Comparison of ENCODE assay signal across 17 mouse cellular contexts in the genomic region with DNA sequence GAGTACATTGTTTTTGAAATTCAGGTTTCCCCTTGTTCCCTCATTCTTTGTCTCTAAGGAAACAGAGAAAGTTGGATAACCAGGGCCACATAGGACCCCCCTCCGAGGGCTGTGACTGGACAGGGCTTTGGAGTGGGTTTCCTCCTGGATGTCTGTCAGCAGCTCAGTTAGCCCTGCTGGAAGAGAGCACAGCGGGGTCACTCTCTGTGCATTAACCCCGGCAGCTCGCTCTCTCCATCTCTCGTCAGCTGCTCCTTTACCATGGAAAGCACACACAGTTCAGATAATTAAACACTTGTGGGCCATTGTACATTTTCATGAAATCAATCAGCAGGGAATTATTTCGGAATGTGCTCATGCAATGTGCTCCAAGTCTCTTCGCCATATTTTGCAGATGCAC. TPM values are rescaled to one million over a fixed set of nuclear protein-coding genes. Genes with fewer than 3 reads are reported as not detected.
DNase-seq lines count a peak whose midpoint lies in the region; ATAC-seq and TF ChIP-seq lines count a peak whose summit lies in the region.
"Had no signal": no experiment of that assay in that cellular context is flagged by ENCODE, and none has a peak within 500 bp of the region (broad histone marks: within the 10 kb centered on the region; RNA-seq: fewer than 3 reads in every experiment).

No protein-coding gene starts in this region.

- H3K4me2 ChIP-seq in kidney, embryonic 15.5 days, result no peak overlapping the region
- no peak overlapping the region for H3K4me2 ChIP-seq in intestine, embryonic 15.5 days (replicated peaks)

- no peak for TF ChIP-seq CTCF in brain, embryonic 14.5 days (IDR thresholded peaks at IDR 0.05; ENCODE audit: borderline replicate concordance, extremely low read depth, insufficient read depth, insufficient read length)

- no peak for TF ChIP-seq POLR2A in brain, embryonic 14.5 days (IDR thresholded peaks at IDR 0.05; ENCODE audit: borderline replicate concordance, extremely low read depth, insufficient read depth, insufficient read length, poor library complexity, severe bottlenecking)

- WGBS in kidney, embryonic 15.5 days, result 35% methylated on average over 7 of the region's 7 CpGs
- 35% methylated on average over 7 of the region's 7 CpGs for WGBS in limb, embryonic 10.5 days
- 56% methylated on average over 7 of the region's 7 CpGs for WGBS in intestine, embryonic 15.5 days

- peak overlapping the region; percentile 47; the same call in 1 of the 2 replicates for H3K27ac ChIP-seq in kidney, embryonic 15.5 days
- peak overlapping the region; percentile 62; the same call in 1 of the 2 replicates for H3K27ac ChIP-seq in limb, embryonic 10.5 days
- no peak overlapping the region for H3K27ac ChIP-seq in intestine, embryonic 15.5 days

- no peak overlapping the region for H3K9ac ChIP-seq in kidney, embryonic 15.5 days
- no peak overlapping the region for H3K9ac ChIP-seq in intestine, embryonic 15.5 days

- ATAC-seq in kidney, embryonic 15.5 days (replicated peaks; ENCODE audit: low FRiP score), result no peak
- ATAC-seq in erythroid progenitor cell, adult 5-6 weeks (replicated peaks; ENCODE audit: low FRiP score, poor library complexity, severe bottlenecking), result no peak
- ATAC-seq in intestine, embryonic 15.5 days, result no peak

- no peaks in the 10 kb centered on the region for H3K27me3 ChIP-seq in kidney, embryonic 15.5 days
- H3K27me3 ChIP-seq in limb, embryonic 10.5 days (ENCODE audit: low read depth, poor library complexity, severe bottlenecking), result no peaks in the 10 kb centered on the region
- no peaks in the 10 kb centered on the region for H3K27me3 ChIP-seq in intestine, embryonic 15.5 days (replicated peaks)

- peaks cover 44% of the 10 kb centered on the region for H3K4me1 ChIP-seq in kidney, embryonic 15.5 days
- H3K4me1 ChIP-seq in limb, embryonic 10.5 days, result peaks cover 36% of the 10 kb centered on the region
- no peaks in the 10 kb centered on the region for H3K4me1 ChIP-seq in intestine, embryonic 15.5 days (replicated peaks)

- H3K36me3 ChIP-seq in kidney, embryonic 15.5 days, result no peaks in the 10 kb centered on the region
- no peaks in the 10 kb centered on the region for H3K36me3 ChIP-seq in limb, embryonic 10.5 days
- no peaks in the 10 kb centered on the region for H3K36me3 ChIP-seq in intestine, embryonic 15.5 days

- no peak overlapping the region for H3K4me3 ChIP-seq in kidney, embryonic 15.5 days (replicated peaks)
- no peak overlapping the region for H3K4me3 ChIP-seq in limb, embryonic 10.5 days
- no peak overlapping the region for H3K4me3 ChIP-seq in intestine, embryonic 15.5 days (replicated peaks)

- no peaks in the 10 kb centered on the region for H3K9me3 ChIP-seq in kidney, embryonic 15.5 days (replicated peaks)
- H3K9me3 ChIP-seq in limb, embryonic 10.5 days (replicated peaks), result no peaks in the 10 kb centered on the region
- no peaks in the 10 kb centered on the region for H3K9me3 ChIP-seq in intestine, embryonic 15.5 days

- no peak for DNase-seq in kidney, postnatal 14 days
- DNase-seq in brain, embryonic 14.5 days (ENCODE audit: low read depth), result peak; percentile 59
- DNase-seq in embryo, embryonic 11 days, result peak; percentile 60
- no peak for DNase-seq in limb, embryonic 10.5 days (ENCODE audit: low spot score)
- DNase-seq in frontal cortex, postnatal 36 days (ENCODE audit: low spot score in 2 of 2), result no peak
- DNase-seq: adrenal gland, postnatal 36 days; cerebellum, postnatal 25 days; heart, postnatal 36 days; kidney, adult 9 months; thymus, postnatal 25 days had no signal

RNA-seq across cellular contexts. Expression of a gene that starts 15.4 kb away (rescaled TPM):
- not detected in 2 replicates for polyA plus RNA-seq in kidney, embryonic 15.5 days (2015; fragmentation: Nextera tagmentation; extraction: Ambion mirVana)
- not detected in 2 replicates for polyA plus RNA-seq in brain, embryonic 14.5 days (2012; rRNA removed)
- polyA plus RNA-seq in limb, embryonic 10.5 days (2016; fragmentation: Nextera tagmentation; extraction: Ambion mirVana), result not detected in 2 replicates
- not detected in 2 replicates for total RNA-seq in erythroid progenitor cell, adult 5-6 weeks (2015; ENCODE audit: low replicate concordance)
- total RNA-seq in erythroid progenitor cell, adult 5-6 weeks (2017; ENCODE audit: low replicate concordance), result not detected in 2 replicates
- polyA plus RNA-seq in intestine, embryonic 15.5 days (2015; fragmentation: Nextera tagmentation; extraction: Ambion mirVana), result not detected in 2 replicates
- total RNA-seq: adrenal gland, postnatal 36 days; gastrocnemius, adult 8-10 months; heart, postnatal 36 days; liver, adult 2 months had no signal
- polyA plus RNA-seq: liver, adult 2 months; small intestine, adult 2 months; stomach, embryonic 14.5 days had no signal

Comparison
In these comparisons a context has a peak if more than half of its experiments do, and no peak if none do; other contexts are left out.
1. DNase-seq: peak in brain, embryonic 14.5 days (single experiment) and embryo, embryonic 11 days (single experiment); none in kidney, postnatal 14 days (single experiment), limb, embryonic 10.5 days (single experiment) and frontal cortex, postnatal 36 days (0 of 2).